Mouse (Mus musculus) liver, embryonic 13.5 days (tissue): ENCODE measurements around the gene Tex2. TPM values are rescaled to one million over a fixed set of nuclear protein-coding genes. Genes with fewer than 3 reads are reported as not detected.
A peak's percentile ranks its signal among the peaks of the same experiment; 100 is the strongest.
"Not testable (repeated sequence)": the region's sequence is repeated elsewhere in the genome, so short reads cannot be mapped to it uniquely, and the experiment has no call there.

Experiments
- ATAC-seq: fragments of 200-750 bp; cut with Nextera tagmentation; 2 replicates; pipeline ENCODE4 v1.8.0; 2017; ENCODE audit warnings: low read depth, mild to moderate bottlenecking, moderate number of reproducible peaks, moderate library complexity
- DNase-seq: peaks from one replicate; pipeline ENCODE4 v3.0.0; 2022
- H3K27ac ChIP-seq: fragments of 300-500 bp; sonication (generic); 2 replicates; pipeline ENCODE4 v1.5.1; 2015; ENCODE audit warnings: moderate library complexity, mild to moderate bottlenecking, inconsistent platforms
- H3K27me3 ChIP-seq: fragments of 300-500 bp; sonication (generic); 2 replicates; pipeline ENCODE4 v1.6.1; 2015; ENCODE audit warnings: mild to moderate bottlenecking, inconsistent platforms
- H3K36me3 ChIP-seq: fragments of 300-500 bp; sonication (generic); 2 replicates; pipeline ENCODE4 v1.6.1; 2015; ENCODE audit warnings: mild to moderate bottlenecking, inconsistent platforms
- H3K4me1 ChIP-seq: fragments of 300-500 bp; sonication (generic); replicated peaks from 2 replicates; pipeline ENCODE4 v1.6.1; 2015; ENCODE audit warnings: inconsistent platforms
- H3K4me2 ChIP-seq: fragments of 300-500 bp; sonication (generic); 2 replicates; pipeline ENCODE4 v1.6.1; 2015; ENCODE audit warnings: inconsistent platforms, mild to moderate bottlenecking, moderate library complexity
- H3K4me3 ChIP-seq: fragments of 300-500 bp; sonication (generic); replicated peaks from 2 replicates; pipeline ENCODE4 v1.5.1; 2015; ENCODE audit warnings: mild to moderate bottlenecking, inconsistent platforms
- H3K9ac ChIP-seq: fragments of 300-500 bp; sonication (generic); 2 replicates; pipeline ENCODE4 v1.6.1; 2015; ENCODE audit warnings: mild to moderate bottlenecking, inconsistent platforms
- H3K9me3 ChIP-seq: fragments of 300-500 bp; sonication (generic); replicated peaks from 2 replicates; pipeline ENCODE4 v1.6.1; 2016; ENCODE audit warnings: inconsistent platforms
- WGBS: fragments of 180-500 bp; shearing (Covaris S2); methylation state at CpG from one replicate; pipeline ENCODE4 v1.1.7; 2015; ENCODE audit not compliant: insufficient replicate concordance; 5-methylcytosine and 5-hydroxymethylcytosine counted together
- polyA plus RNA-seq: library from polyadenylated mRNA; unstranded; fragments of >200 nt; fragmentation: Nextera tagmentation; extraction: Ambion mirVana; gene quantifications from 2 replicates; pipeline ENCODE4 v1.2.1, GENCODE M21; 2015

The Tex2 gene
- 7.5 and 9.8 TPM in 2 replicates for polyA plus RNA-seq

- ATAC-seq, result peak; percentile 96
- Histone ChIP-seq H3K4me3 (peak within 1 kb of the TSS; percentile 98), H3K27ac (peak within 1 kb of the TSS; percentile 98), H3K27me3 (no peaks in the 10 kb centered on the region), H3K9me3 (no peaks in the 10 kb centered on the region), H3K36me3 (no peaks in the 10 kb centered on the region), H3K4me2 (peak within 1 kb of the TSS; percentile 91), H3K4me1 (peaks cover 42% of the 10 kb centered on the region), H3K9ac (peak within 1 kb of the TSS; percentile 97)
- peak; percentile 94 for DNase-seq
- under 1% methylated on average over 34 of the region's 45 CpGs for WGBS
Observed at GRCm38 (mm10) chr11:106612961-106613637, at the start of gene Tex2. TSS of gene Tex2 (minus strand) at chr11:106613423.

- Histone ChIP-seq H3K9ac (no peak overlapping the region), H3K36me3 (no peaks in the 10 kb centered on the region), H3K4me2 (no peak overlapping the region), H3K27me3 (no peaks in the 10 kb centered on the region), H3K27ac (no peak overlapping the region), H3K9me3 (no peaks in the 10 kb centered on the region), H3K4me3 (no peak overlapping the region), H3K4me1 (peaks cover 30% of the 10 kb centered on the region)
- no peak for ATAC-seq
- no peak for DNase-seq
- 69% methylated on average over 10 of the region's 11 CpGs for WGBS
Observed at GRCm38 (mm10) chr11:106662634-106663407, 49.6 kb upstream of the Tex2 start.

- Histone ChIP-seq H3K9ac (0 out of 2 replicates have a peak overlapping the region, but pooled peaks have one; percentile 43), H3K4me3 (no peak overlapping the region), H3K4me1 (peaks cover 36% of the 10 kb centered on the region), H3K27me3 (no peaks in the 10 kb centered on the region), H3K36me3 (no peaks in the 10 kb centered on the region), H3K4me2 (no peak overlapping the region), H3K9me3 (no peaks in the 10 kb centered on the region), H3K27ac (peak overlapping the region; percentile 87)
- DNase-seq, result peak; percentile 6
- ATAC-seq, result peak; percentile 61
- 30% methylated on average over 13 of the region's 13 CpGs for WGBS
Observed at GRCm38 (mm10) chr11:106660453-106661081, 47.3 kb upstream of the Tex2 start.

- ATAC-seq (no peak), DNase-seq (no peak)
- Histone ChIP-seq H3K9me3 (no peaks in the 10 kb centered on the region), H3K9ac (peak overlapping the region; percentile 43; the same call in 1 of the 2 replicates), H3K4me1 (peaks cover 36% of the 10 kb centered on the region), H3K27me3 (no peaks in the 10 kb centered on the region), H3K4me3 (no peak overlapping the region), H3K27ac (peak overlapping the region; percentile 87), H3K4me2 (0 out of 2 replicates have a peak overlapping the region, but pooled peaks have one; percentile 3), H3K36me3 (no peaks in the 10 kb centered on the region)
- 30% methylated on average over 15 of the region's 15 CpGs for WGBS
Observed at GRCm38 (mm10) chr11:106659598-106660295, 46.5 kb upstream of the Tex2 start.

GRCm38 (mm10) chr11:106658051-106658880, 45.0 kb upstream of the Tex2 start:
- ATAC-seq, result no peak
- H3K9ac ChIP-seq, result no peak overlapping the region
- H3K36me3 ChIP-seq, result no peaks in the 10 kb centered on the region
- DNase-seq, result no peak
- WGBS, result 50% methylated on average over 14 of the region's 14 CpGs
- H3K9me3 ChIP-seq, result no peaks in the 10 kb centered on the region
- H3K4me1 ChIP-seq, result peaks cover 32% of the 10 kb centered on the region
- H3K4me2 ChIP-seq, result no peak overlapping the region
- H3K27ac ChIP-seq, result peak overlapping the region; percentile 39
- H3K4me3 ChIP-seq, result no peak overlapping the region
- no peaks in the 10 kb centered on the region for H3K27me3 ChIP-seq

- not testable (repeated sequence) for DNase-seq, ATAC-seq, H3K9me3 ChIP-seq, H3K27me3 ChIP-seq, H3K27ac ChIP-seq, H3K36me3 ChIP-seq, H3K4me3 ChIP-seq, H3K4me2 ChIP-seq, H3K9ac ChIP-seq
- 48% methylated on average over 5 of the region's 5 CpGs for WGBS
- peaks cover 32% of the 10 kb centered on the region for H3K4me1 ChIP-seq
Observed at GRCm38 (mm10) chr11:106656896-106657498, 43.8 kb upstream of the Tex2 start.

DNA sequence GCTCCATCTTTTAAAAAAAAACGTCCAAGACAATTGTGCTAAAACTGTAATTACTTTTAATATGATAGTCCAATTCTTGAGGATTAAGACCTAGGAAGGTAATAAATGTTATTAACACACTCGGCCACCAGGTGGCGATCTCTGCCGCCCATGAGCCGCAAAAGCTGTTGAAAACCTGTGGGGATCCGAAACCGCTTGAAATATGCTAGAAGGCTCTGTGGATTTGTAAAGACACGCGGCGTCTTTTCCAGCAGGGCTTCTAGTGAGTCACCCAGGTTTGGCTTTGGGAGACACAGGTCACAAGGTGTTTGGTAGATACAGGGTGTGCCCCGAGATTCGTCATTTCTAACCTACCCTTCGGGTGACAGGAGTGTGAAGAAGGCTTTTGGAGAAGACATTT, 35.1 kb upstream of the Tex2 start:
- no peak overlapping the region for H3K9ac ChIP-seq
- H3K27ac ChIP-seq, result no peak overlapping the region
- 0 out of 2 replicates have a peak, but pooled peaks cover 3% of the 10 kb centered on the region for H3K4me1 ChIP-seq
- 18% methylated on average over 13 of the region's 13 CpGs for WGBS
- H3K27me3 ChIP-seq, result no peaks in the 10 kb centered on the region
- DNase-seq, result peak; percentile 50
- no peaks in the 10 kb centered on the region for H3K36me3 ChIP-seq
- no peak for ATAC-seq
- 0 out of 2 replicates have a peak overlapping the region, but pooled peaks have one; percentile 17 for H3K4me2 ChIP-seq
- H3K4me3 ChIP-seq, result no peak overlapping the region
- H3K9me3 ChIP-seq, result no peaks in the 10 kb centered on the region

- Histone ChIP-seq H3K9ac (no peak overlapping the region), H3K27ac (no peak overlapping the region; the same call in 1 of the 2 replicates), H3K27me3 (no peaks in the 10 kb centered on the region), H3K4me3 (no peak overlapping the region), H3K9me3 (no peaks in the 10 kb centered on the region), H3K4me2 (no peak overlapping the region), H3K4me1 (peaks cover 23% of the 10 kb centered on the region), H3K36me3 (no peaks in the 10 kb centered on the region)
- ATAC-seq (peak; percentile 56), DNase-seq (no peak)
- 67% methylated on average over 8 of the region's 8 CpGs for WGBS
Observed at GRCm38 (mm10) chr11:106642966-106643637, 29.9 kb upstream of the Tex2 start.

DNA sequence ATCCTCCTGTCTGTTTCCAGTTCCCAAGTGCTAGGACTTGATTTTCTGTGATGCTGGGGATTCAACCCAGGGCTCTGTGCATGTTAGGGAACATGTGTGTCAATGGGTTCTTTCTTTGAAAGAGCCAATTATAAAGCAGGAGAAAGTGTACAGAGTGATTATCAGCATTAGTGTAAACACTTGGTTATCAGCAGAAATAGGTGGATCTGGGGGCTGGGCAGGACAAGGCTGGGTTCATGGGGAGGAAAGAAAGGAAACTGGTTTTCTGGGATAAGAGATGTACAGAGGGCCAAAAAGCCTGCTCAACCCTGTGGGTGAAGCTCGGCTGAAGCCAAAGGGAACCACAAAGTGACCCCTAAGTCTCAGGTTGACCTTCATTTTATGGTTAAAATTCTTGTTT, 28.4 kb upstream of the Tex2 start:
- Histone ChIP-seq H3K27me3 (no peaks in the 10 kb centered on the region), H3K27ac (no peak overlapping the region), H3K4me3 (no peak overlapping the region), H3K4me1 (peaks cover 27% of the 10 kb centered on the region), H3K36me3 (no peaks in the 10 kb centered on the region), H3K4me2 (no peak overlapping the region), H3K9ac (no peak overlapping the region), H3K9me3 (no peaks in the 10 kb centered on the region)
- DNase-seq (no peak), ATAC-seq (no peak)
- WGBS, result 16% methylated on average over 1 of the region's 1 CpGs
